Mouse (Mus musculus) stomach, postnatal 0 days (tissue): ENCODE results near the gene Lcat.

ENCODE experiments used
- CTCF ChIP-seq: IDR thresholded peaks from 2 replicates; pipeline ENCODE4 v1.5.1; 2016; ENCODE audit warnings: antibody characterized with exemption, low read depth, mild to moderate bottlenecking, moderate library complexity
- EP300 ChIP-seq: optimal IDR thresholded peaks from 2 replicates; pipeline ENCODE3; 2016; ENCODE audit warnings: antibody characterized with exemption

DNA sequence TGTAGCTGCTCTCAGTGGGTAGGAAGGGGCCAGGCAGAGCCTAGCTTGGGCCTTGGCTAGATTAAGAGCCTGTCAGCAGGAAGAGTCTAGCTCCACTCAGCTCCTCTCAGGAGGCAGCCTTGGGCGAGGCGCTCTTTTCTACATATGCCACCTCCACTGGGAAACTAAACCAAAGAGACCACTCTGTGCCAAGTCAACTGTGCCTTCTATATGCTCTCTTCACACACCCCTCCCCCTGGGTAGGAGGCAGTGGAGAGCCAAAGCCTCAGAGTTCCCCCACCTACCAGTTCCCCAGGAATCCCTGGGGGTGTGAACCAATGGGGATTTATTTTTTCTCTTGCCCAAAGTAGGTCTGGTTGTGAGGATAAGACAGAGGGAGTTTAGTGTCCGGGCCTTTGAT lies 11.9 kb downstream of the Lcat start:
- no peak for TF ChIP-seq EP300
- TF ChIP-seq CTCF = no peak
